Mouse (Mus musculus): Measurements from ENCODE around the gene Ccser2. TPM values are rescaled to one million over a fixed set of nuclear protein-coding genes. Genes with fewer than 3 reads are reported as not detected.

Gene Ccser2
- polyA plus RNA-seq, 1 experiment: 9.5 TPM

- no peak overlapping the region for H3K4me2 ChIP-seq (ENCODE audit: low read depth)
- no peaks in the 10 kb centered on the region for H3K27me3 ChIP-seq (ENCODE audit: control insufficient read depth, insufficient read depth, insufficient read length)
- no peak overlapping the region for H3K4me3 ChIP-seq
- no peak overlapping the region for H3ac ChIP-seq (ENCODE audit: control insufficient read depth, insufficient read length)
- H3K79me2 ChIP-seq (ENCODE audit: control insufficient read depth, insufficient read depth): no peaks in the 10 kb centered on the region
- TF ChIP-seq SRF (IDR thresholded peaks at IDR 0.05; ENCODE audit: control insufficient read depth, insufficient read length, low read depth) (no peak), POLR2A (IDR thresholded peaks at IDR 0.05; ENCODE audit: insufficient read length, low read depth) (no peak), CEBPB (IDR thresholded peaks at IDR 0.05; ENCODE audit: insufficient read depth, poor library complexity, severe bottlenecking) (no peak)
- H3K36me3 ChIP-seq (ENCODE audit: control insufficient read depth, insufficient read depth): peaks cover 10% of the 10 kb centered on the region
These were observed 85.0 kb downstream of the Ccser2 start for GRCm38 (mm10) chr14:36883576-36883975.

GRCm38 (mm10) chr14:36870257-36870656, 98.3 kb downstream of the Ccser2 start:
- H3K79me2 ChIP-seq (ENCODE audit: control insufficient read depth, insufficient read depth): no peaks in the 10 kb centered on the region
- H3K27me3 ChIP-seq (ENCODE audit: control insufficient read depth, insufficient read depth, insufficient read length): no peaks in the 10 kb centered on the region
- H3K4me2 ChIP-seq (ENCODE audit: low read depth): no peak overlapping the region
- TF ChIP-seq USF1 (IDR thresholded peaks at IDR 0.05; ENCODE audit: low read depth) (no peak), SRF (IDR thresholded peaks at IDR 0.05; ENCODE audit: control insufficient read depth, insufficient read length, low read depth) (no peak), TCF3 (IDR thresholded peaks at IDR 0.05; ENCODE audit: insufficient read length, low read depth) (no peak), REST (IDR thresholded peaks at IDR 0.05; ENCODE audit: insufficient read depth, insufficient read length) (no peak), CEBPB (IDR thresholded peaks at IDR 0.05; ENCODE audit: insufficient read depth, poor library complexity, severe bottlenecking) (no peak), MYOG (IDR thresholded peaks at IDR 0.05; ENCODE audit: control insufficient read depth in 1 of 3, insufficient read depth in 1 of 3, insufficient read length in 2 of 3, low read depth in 2 of 3) (no peak), MYOD1 (IDR thresholded peaks at IDR 0.05; ENCODE audit: control insufficient read depth in 1 of 3, insufficient read length in 2 of 3, low read depth in 2 of 3) (no peak), TCF12 (IDR thresholded peaks at IDR 0.05; ENCODE audit: insufficient read depth, poor library complexity, severe bottlenecking) (no peak), POLR2A (IDR thresholded peaks at IDR 0.05; ENCODE audit: insufficient read length, low read depth) (no peak), MAX (IDR thresholded peaks at IDR 0.05; ENCODE audit: low read depth) (no peak), E2F4 (IDR thresholded peaks at IDR 0.05; ENCODE audit: insufficient read depth) (no peak), POLR2AphosphoS2 (IDR thresholded peaks at IDR 0.05; ENCODE audit: insufficient read length, low read depth) (no peak)
- H3K36me3 ChIP-seq (ENCODE audit: control insufficient read depth, insufficient read depth): no peaks in the 10 kb centered on the region
- H3ac ChIP-seq (ENCODE audit: control insufficient read depth, insufficient read length): no peak overlapping the region
- no peak overlapping the region for H3K4me3 ChIP-seq

GRCm38 (mm10) chr14:36868769-36869362, 99.7 kb downstream of the Ccser2 start:
- no peak overlapping the region for H3K4me3 ChIP-seq
- TF ChIP-seq MYOD1 (IDR thresholded peaks at IDR 0.05; ENCODE audit: control insufficient read depth in 1 of 3, insufficient read length in 2 of 3, low read depth in 2 of 3): no peak
- TF ChIP-seq REST (IDR thresholded peaks at IDR 0.05; ENCODE audit: insufficient read depth, insufficient read length): no peak
- TF ChIP-seq TCF3 (IDR thresholded peaks at IDR 0.05; ENCODE audit: insufficient read length, low read depth): no peak
- no peak for TF ChIP-seq MYOG (IDR thresholded peaks at IDR 0.05; ENCODE audit: control insufficient read depth in 1 of 3, insufficient read depth in 1 of 3, insufficient read length in 2 of 3, low read depth in 2 of 3)
- no peak for TF ChIP-seq TCF12 (IDR thresholded peaks at IDR 0.05; ENCODE audit: insufficient read depth, poor library complexity, severe bottlenecking)
- no peak for TF ChIP-seq E2F4 (IDR thresholded peaks at IDR 0.05; ENCODE audit: insufficient read depth)
- no peak for TF ChIP-seq POLR2AphosphoS2 (IDR thresholded peaks at IDR 0.05; ENCODE audit: insufficient read length, low read depth)
- TF ChIP-seq POLR2A (IDR thresholded peaks at IDR 0.05; ENCODE audit: insufficient read length, low read depth): no peak
- TF ChIP-seq SRF (IDR thresholded peaks at IDR 0.05; ENCODE audit: control insufficient read depth, insufficient read length, low read depth): no peak
- no peak for TF ChIP-seq CEBPB (IDR thresholded peaks at IDR 0.05; ENCODE audit: insufficient read depth, poor library complexity, severe bottlenecking)
- no peak for TF ChIP-seq MAX (IDR thresholded peaks at IDR 0.05; ENCODE audit: low read depth)
- no peak for TF ChIP-seq USF1 (IDR thresholded peaks at IDR 0.05; ENCODE audit: low read depth)
- no peak overlapping the region for H3K4me2 ChIP-seq (ENCODE audit: low read depth)
- no peaks in the 10 kb centered on the region for H3K36me3 ChIP-seq (ENCODE audit: control insufficient read depth, insufficient read depth)
- H3K27me3 ChIP-seq (ENCODE audit: control insufficient read depth, insufficient read depth, insufficient read length): no peaks in the 10 kb centered on the region
- no peaks in the 10 kb centered on the region for H3K79me2 ChIP-seq (ENCODE audit: control insufficient read depth, insufficient read depth)
- H3ac ChIP-seq (ENCODE audit: control insufficient read depth, insufficient read length): no peak overlapping the region

GRCm38 (mm10) chr14:36866966-36867700, 101.4 kb downstream of the Ccser2 start:
- Histone ChIP-seq H3K4me2 (ENCODE audit: low read depth) (no peak overlapping the region), H3K27me3 (ENCODE audit: control insufficient read depth, insufficient read depth, insufficient read length) (no peaks in the 10 kb centered on the region), H3K36me3 (ENCODE audit: control insufficient read depth, insufficient read depth) (no peaks in the 10 kb centered on the region)

More at GRCm38 (mm10) chr14:36866966-36867700, 101.4 kb downstream of the Ccser2 start:
- Histone ChIP-seq H3K79me2 (ENCODE audit: control insufficient read depth, insufficient read depth) (no peaks in the 10 kb centered on the region), H3K4me3 (no peak overlapping the region), H3ac (ENCODE audit: control insufficient read depth, insufficient read length) (no peak overlapping the region)
- TF ChIP-seq MYOD1 (IDR thresholded peaks at IDR 0.05; ENCODE audit: control insufficient read depth in 1 of 3, insufficient read length in 2 of 3, low read depth in 2 of 3) (no peak), E2F4 (IDR thresholded peaks at IDR 0.05; ENCODE audit: insufficient read depth) (no peak), TCF3 (IDR thresholded peaks at IDR 0.05; ENCODE audit: insufficient read length, low read depth) (no peak), USF1 (IDR thresholded peaks at IDR 0.05; ENCODE audit: low read depth) (no peak), TCF12 (IDR thresholded peaks at IDR 0.05; ENCODE audit: insufficient read depth, poor library complexity, severe bottlenecking) (no peak), CEBPB (IDR thresholded peaks at IDR 0.05; ENCODE audit: insufficient read depth, poor library complexity, severe bottlenecking) (no peak), REST (IDR thresholded peaks at IDR 0.05; ENCODE audit: insufficient read depth, insufficient read length) (no peak), MYOG (IDR thresholded peaks at IDR 0.05; ENCODE audit: control insufficient read depth in 1 of 3, insufficient read depth in 1 of 3, insufficient read length in 2 of 3, low read depth in 2 of 3) (no peak), POLR2A (IDR thresholded peaks at IDR 0.05; ENCODE audit: insufficient read length, low read depth) (no peak)
